Mouse (Mus musculus) G1E (cell line): ENCODE measurements at regions not wholly inside any gene's neighbourhood (a gene's known extent, or its start where the extent isn't known, plus 50 kb on each side); places are given as distances from the start of the nearest gene placed in this dataset.

ENCODE experiments used
- ATAC-seq: 2 replicates; pipeline ENCODE4 v1.8.0; 2016; ENCODE audit warnings: mild to moderate bottlenecking; ENCODE audit not compliant: insufficient number of reproducible peaks, poor library complexity, low FRiP score, severe bottlenecking; ENCODE audit errors: extremely low read depth
- DNase-seq: peaks from one replicate; pipeline ENCODE4 v3.0.0; 2012; ENCODE audit warnings: low spot score
- H3K27me3 ChIP-seq: 2 replicates; pipeline ENCODE4 v1.6.1; 2012; ENCODE audit warnings: mild to moderate bottlenecking, low read length, inconsistent platforms; ENCODE audit not compliant: insufficient read depth
- H3K36me3 ChIP-seq: replicated peaks from 2 replicates; pipeline ENCODE3; 2012; ENCODE audit warnings: mild to moderate bottlenecking, inconsistent platforms
- H3K4me1 ChIP-seq: 2 replicates; pipeline ENCODE4 v1.6.1; 2012; ENCODE audit warnings: low read depth, low read length, inconsistent platforms, mixed read lengths; ENCODE audit not compliant: insufficient read depth
- H3K4me3 ChIP-seq: 2 replicates; pipeline ENCODE4 v1.5.1; 2012; ENCODE audit warnings: low read depth, mild to moderate bottlenecking, inconsistent platforms, low read length, moderate library complexity, mixed read lengths
- H3K9me3 ChIP-seq: replicated peaks from 2 replicates; pipeline ENCODE4 v1.6.1; 2012; ENCODE audit warnings: inconsistent platforms
- CTCF ChIP-seq: IDR thresholded peaks from 2 replicates; pipeline ENCODE4 v1.5.1; 2012; ENCODE audit warnings: low read depth, low read length, inconsistent platforms, mixed read lengths
- GATA1 ChIP-seq: IDR thresholded peaks from 2 replicates; pipeline ENCODE4 v1.6.1; 2012; ENCODE audit warnings: borderline replicate concordance, low read length, inconsistent platforms, mixed read lengths
- GATA2 ChIP-seq: IDR thresholded peaks from 2 replicates; pipeline ENCODE4 v1.6.1; 2012; ENCODE audit warnings: low read depth, low read length, inconsistent platforms, borderline replicate concordance
- POLR2AphosphoS5 ChIP-seq: IDR thresholded peaks from 2 replicates; pipeline ENCODE4 v1.6.1; 2012; ENCODE audit warnings: low read depth, low read length, inconsistent platforms; ENCODE audit not compliant: insufficient replicate concordance
- TAL1 ChIP-seq: conservative IDR thresholded peaks from 2 replicates; pipeline ENCODE4 v1.6.1; 2012; ENCODE audit warnings: low read depth, low read length, inconsistent platforms, mixed read lengths

DNA sequence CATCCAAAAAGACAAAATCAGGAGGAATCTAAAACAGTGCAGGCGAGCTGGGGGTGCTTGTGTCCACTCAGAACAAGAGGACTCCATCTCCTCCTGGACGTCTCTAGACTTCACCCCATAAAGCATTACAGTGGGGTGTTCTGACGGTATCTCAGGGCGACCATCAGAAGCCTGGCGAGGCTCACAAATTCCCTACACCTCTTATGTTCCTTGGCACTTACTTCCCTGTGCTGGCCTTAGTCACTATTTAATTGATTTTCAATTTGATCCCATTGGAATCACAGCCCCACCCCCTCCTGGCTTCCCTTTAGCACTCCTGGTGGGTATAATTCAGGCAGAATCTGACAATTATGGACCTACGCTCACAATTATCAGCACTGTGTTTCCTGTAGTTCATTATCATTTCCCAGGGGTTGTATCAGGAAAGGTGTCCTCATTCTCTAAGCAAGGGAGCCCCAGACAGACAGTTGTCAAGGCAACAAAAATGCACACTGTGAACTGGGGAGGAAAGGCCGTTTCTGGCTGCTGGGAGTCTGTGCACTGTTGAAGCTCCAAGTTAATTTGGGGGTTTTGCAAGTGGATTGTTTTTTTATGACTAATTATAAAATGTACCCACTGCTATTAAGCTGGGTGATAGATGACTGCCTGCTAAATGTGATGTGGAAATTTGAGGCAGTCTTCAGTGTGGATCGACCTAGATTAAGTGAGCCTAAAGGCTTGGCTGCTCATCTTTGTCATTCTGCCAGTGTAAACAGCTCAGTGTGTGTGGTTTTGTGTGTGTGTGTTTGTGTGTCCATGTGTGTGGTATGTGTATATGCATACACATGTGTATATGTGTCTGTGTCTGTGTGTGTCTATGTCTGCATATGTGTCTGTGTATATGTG lies 115.6 kb upstream of the Kcnj15 start:
- Histone ChIP-seq H3K4me1 (no peaks in the 10 kb centered on the region), H3K9me3 (no peaks in the 10 kb centered on the region), H3K36me3 (no peaks in the 10 kb centered on the region), H3K4me3 (no peak overlapping the region), H3K27me3 (peaks cover 2% of the 10 kb centered on the region; the same call in 1 of the 2 replicates)
- ATAC-seq (no peak), DNase-seq (no peak)
- TF ChIP-seq POLR2AphosphoS5 (no peak), GATA2 (no peak), CTCF (no peak), GATA1 (no peak), TAL1 (no peak)

GRCm38 (mm10) chr16:95150499-95150898 lies 106.9 kb upstream of the Kcnj15 start:
- Histone ChIP-seq H3K9me3 (no peaks in the 10 kb centered on the region), H3K4me1 (no peaks in the 10 kb centered on the region), H3K4me3 (no peak overlapping the region), H3K27me3 (no peaks in the 10 kb centered on the region), H3K36me3 (no peaks in the 10 kb centered on the region)
- ATAC-seq (no peak), DNase-seq (no peak)
- TF ChIP-seq CTCF = no peak

DNA sequence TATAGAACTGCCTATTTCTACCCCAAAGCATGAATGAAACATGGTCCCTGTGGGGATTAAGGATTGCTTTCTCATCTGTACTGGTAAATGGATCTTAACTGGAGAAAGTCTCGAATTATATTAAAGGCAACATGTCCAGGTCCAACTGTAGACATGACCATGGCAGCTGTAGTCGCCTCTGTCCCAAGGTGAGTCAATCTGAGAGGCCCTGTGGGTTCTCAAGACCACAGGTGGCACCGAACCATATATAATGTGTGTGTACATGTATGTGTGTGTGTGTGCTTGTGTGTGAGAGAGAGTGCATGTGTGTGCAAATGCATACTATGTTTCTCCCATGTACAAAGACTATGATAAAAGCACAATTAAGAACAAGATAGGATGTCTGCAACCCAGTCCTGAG lies 105.9 kb upstream of the Kcnj15 start:
- TF ChIP-seq GATA2 (no peak), POLR2AphosphoS5 (no peak), TAL1 (no peak), CTCF (no peak), GATA1 (no peak)
- Histone ChIP-seq H3K27me3 (no peaks in the 10 kb centered on the region), H3K36me3 (no peaks in the 10 kb centered on the region), H3K4me3 (no peak overlapping the region), H3K9me3 (no peaks in the 10 kb centered on the region), H3K4me1 (no peaks in the 10 kb centered on the region)
- DNase-seq (no peak), ATAC-seq (no peak)

GRCm38 (mm10) chr16:95151914-95152313 lies 105.4 kb upstream of the Kcnj15 start:
- Histone ChIP-seq H3K4me1 (no peaks in the 10 kb centered on the region), H3K9me3 (no peaks in the 10 kb centered on the region), H3K4me3 (no peak overlapping the region), H3K27me3 (no peaks in the 10 kb centered on the region), H3K36me3 (no peaks in the 10 kb centered on the region)
- DNase-seq (no peak), ATAC-seq (no peak)
- TF ChIP-seq TAL1 (no peak), GATA2 (no peak), CTCF (no peak), GATA1 (no peak), POLR2AphosphoS5 (no peak)

DNA sequence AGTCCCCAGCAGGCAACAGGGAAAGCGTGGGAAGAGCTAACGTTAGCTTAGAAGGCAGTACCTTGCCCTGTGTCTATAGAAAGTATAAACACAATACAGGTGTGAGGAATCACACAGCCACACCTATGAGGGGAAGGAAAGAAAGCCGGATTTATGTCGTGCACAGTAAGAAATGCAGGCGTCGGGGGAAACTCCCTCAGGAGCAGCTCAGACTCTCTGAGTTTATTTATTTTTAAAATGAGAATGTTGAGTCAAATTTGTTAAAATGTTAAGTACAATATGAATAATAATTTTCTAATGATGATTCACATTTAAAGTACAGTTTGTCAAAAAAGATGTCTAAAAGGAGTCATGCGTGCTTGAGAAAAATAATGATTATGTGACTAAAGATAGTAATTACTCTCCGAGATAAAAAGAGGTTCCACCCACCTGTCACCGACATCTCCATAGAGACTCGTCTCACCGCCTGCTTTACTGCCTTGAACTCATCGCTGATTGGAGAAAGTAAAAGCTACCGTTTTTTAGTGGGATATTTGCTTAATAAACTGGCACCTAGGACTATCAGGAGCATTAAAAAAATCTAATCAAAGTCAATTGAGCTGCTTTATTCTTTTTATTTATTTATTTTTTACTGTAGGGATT lies 104.5 kb upstream of the Kcnj15 start:
- TF ChIP-seq CTCF = no peak
- no peak for TF ChIP-seq TAL1
- no peak for TF ChIP-seq GATA1
- no peak for TF ChIP-seq GATA2
- no peak for TF ChIP-seq POLR2AphosphoS5
- Histone ChIP-seq H3K4me1 (no peaks in the 10 kb centered on the region), H3K27me3 (no peaks in the 10 kb centered on the region), H3K9me3 (no peaks in the 10 kb centered on the region), H3K36me3 (no peaks in the 10 kb centered on the region), H3K4me3 (no peak overlapping the region)
- DNase-seq (no peak), ATAC-seq (no peak)

DNA sequence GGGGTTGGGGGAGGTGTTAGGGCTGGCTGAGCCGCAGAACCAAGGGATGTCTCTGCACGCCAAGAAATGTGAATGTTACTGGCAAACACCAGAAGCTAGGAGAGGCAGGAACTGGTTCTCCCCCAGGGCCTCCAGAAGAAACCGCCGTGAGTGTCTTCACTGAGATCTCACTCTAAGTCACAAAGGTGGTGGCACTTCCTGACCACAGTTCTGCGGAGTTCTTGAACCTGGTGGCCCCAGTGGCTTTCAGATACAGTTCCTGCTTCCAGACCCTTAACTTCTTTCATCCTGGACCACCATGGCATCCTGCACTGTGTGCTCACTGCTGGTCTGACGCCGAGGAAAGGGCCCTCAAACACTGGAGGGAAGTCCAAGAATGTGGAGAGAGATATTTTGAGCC lies 89.0 kb upstream of the Kcnj15 start:
- Histone ChIP-seq H3K4me1 (no peaks in the 10 kb centered on the region), H3K9me3 (no peaks in the 10 kb centered on the region), H3K36me3 (no peaks in the 10 kb centered on the region), H3K4me3 (no peak overlapping the region), H3K27me3 (peaks cover 2% of the 10 kb centered on the region)
- TF ChIP-seq POLR2AphosphoS5 (no peak), GATA2 (no peak), GATA1 (no peak), CTCF (no peak)
- DNase-seq (no peak), ATAC-seq (no peak)
